Mouse (Mus musculus) CH12.LX (cell line): ENCODE data around the gene Cmc2.

Experiments
- ETS1 ChIP-seq: conservative IDR thresholded peaks from 2 replicates; pipeline ENCODE4 v1.6.1; 2012; ENCODE audit warnings: low read depth, mild to moderate bottlenecking, inconsistent platforms, low read length, improper control_type of control experiment, moderate library complexity
- MAX ChIP-seq: IDR thresholded peaks from 2 replicates; pipeline ENCODE4 v1.6.1; 2011; ENCODE audit warnings: low read length, improper control_type of control experiment
- MAZ ChIP-seq: IDR thresholded peaks from 2 replicates; pipeline ENCODE4 v1.6.1; 2012; ENCODE audit warnings: low read depth, mild to moderate bottlenecking, inconsistent platforms, low read length, improper control_type of control experiment, moderate library complexity
- POLR2A ChIP-seq: IDR thresholded peaks from 2 replicates; pipeline ENCODE4 v1.6.1; 2011; ENCODE audit warnings: low read depth, mild to moderate bottlenecking, improper control_type of control experiment, low read length

DNA sequence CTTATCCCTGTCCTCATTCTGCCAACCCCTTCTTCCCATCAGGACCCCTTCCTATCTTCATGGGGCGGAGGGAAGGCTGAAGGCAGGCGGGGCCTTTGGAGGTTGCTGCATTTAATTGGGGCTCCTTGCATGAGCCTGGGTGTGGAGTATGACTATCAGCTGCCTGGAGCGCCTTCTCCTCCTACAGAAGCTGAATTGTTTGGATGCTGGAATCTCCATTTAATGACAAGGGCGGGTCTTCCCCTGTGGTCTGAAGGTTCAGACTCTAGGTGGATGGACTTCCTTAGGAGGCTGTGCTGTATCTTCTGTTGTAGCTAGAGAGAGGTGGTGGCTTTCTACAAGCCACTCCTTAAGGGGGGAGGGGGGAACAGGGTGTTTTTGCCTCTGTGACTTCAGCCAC is 13.7 kb upstream of the Cmc2 start:
- TF ChIP-seq MAZ (no peak), POLR2A (no peak), ETS1 (no peak), MAX (no peak)
